Mouse (Mus musculus) layer of hippocampus, adult 18-20 months (tissue): ENCODE results near the gene Pygo1. TPM values are rescaled to one million over a fixed set of nuclear protein-coding genes. Genes with fewer than 3 reads are reported as not detected.

Experiments used
- DNase-seq, 2 experiments: peaks; one replicate each; pipeline ENCODE4 v3.0.0; 2022; ENCODE audit warnings: low spot score in 2 of 2
- total RNA-seq, 2 experiments: library from RNA; stranded (reverse); gene quantifications; 2 replicates each; pipeline ENCODE4 v1.2.3; 2021

Pygo1 gene
- total RNA-seq, 2 experiments from 2014 or later: 31.6 to 32.5 TPM

DNA sequence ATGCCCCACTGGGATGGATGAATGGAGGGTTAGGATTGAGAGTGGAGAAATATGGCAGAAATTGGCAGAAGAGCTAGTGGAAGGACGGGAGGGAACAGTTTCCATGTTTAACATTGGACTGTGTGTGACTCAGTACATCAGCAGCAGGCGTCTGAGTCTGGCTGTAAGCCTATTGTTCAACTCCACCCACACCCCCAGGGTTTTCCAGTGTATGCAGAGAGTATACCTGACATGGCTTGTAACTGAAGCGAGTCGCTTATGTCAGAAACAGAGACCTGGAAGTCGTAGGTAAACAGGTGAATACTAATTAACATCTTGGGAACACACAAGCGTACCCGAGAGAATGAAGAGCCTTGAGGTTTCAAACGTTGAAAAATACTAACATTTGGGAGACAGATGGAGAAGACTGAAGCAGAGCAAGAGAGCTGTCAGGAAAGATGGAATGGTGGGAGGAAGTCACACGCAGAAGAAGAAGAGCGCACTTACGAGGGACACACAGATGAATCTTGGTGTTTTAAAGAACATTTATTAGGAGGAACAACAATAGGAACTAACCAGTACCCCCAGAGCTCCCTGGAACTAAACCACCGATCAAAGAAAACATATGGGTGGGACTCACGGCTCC, 5.8 kb downstream of the Pygo1 start:
- DNase-seq: peak; percentile 80 to 92

GRCm38 (mm10) chr9:72935309-72935708, 9.9 kb downstream of the Pygo1 start:
- no peak for DNase-seq

DNA sequence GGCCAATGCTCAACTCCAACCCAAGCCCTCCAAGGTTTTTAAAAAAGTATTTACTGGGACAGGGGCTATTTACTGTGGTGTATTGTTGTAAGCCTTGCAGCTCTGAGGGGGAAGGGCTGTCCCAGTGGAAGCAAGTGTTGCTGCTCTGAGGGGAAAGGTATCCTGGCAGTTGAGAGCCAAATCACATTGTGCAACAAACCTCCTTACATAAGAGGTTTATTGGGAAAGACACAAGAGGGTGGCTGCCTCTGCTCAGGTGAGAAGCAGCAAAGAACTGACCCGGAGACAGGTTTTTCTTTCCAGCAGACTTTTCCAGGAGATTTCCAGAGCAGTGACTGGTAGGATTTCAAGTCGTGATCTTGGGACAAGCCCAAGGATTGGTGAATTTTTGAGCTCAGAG, 10.9 kb downstream of the Pygo1 start:
- no peak for DNase-seq

- no peak for DNase-seq
Observed at GRCm38 (mm10) chr9:72943424-72943823, 18.0 kb downstream of the Pygo1 start.

DNA sequence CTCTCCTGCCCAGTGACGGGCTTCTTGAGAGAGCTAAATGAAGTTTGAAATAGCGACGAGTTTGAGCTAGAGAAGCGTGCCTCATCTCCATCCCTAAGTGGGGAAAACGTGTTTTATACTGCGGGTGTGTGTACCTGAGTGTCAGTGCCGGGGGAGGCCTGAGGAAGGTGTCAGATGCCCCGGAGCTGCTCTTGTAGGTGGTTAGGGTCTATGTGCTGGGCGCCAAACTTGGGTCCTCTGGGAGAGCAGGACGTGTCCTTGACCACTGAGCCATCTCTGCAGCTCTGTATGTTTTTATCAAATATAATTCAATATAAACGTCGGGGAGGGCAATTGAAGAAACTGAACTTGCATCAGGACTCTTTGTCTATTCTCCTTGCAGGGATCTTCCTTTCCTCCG, 18.8 kb downstream of the Pygo1 start:
- DNase-seq: no peak

GRCm38 (mm10) chr9:72947010-72947409, 21.6 kb downstream of the Pygo1 start:
- no peak for DNase-seq

GRCm38 (mm10) chr9:72949572-72949971, 24.1 kb downstream of the Pygo1 start:
- no peak for DNase-seq

DNA sequence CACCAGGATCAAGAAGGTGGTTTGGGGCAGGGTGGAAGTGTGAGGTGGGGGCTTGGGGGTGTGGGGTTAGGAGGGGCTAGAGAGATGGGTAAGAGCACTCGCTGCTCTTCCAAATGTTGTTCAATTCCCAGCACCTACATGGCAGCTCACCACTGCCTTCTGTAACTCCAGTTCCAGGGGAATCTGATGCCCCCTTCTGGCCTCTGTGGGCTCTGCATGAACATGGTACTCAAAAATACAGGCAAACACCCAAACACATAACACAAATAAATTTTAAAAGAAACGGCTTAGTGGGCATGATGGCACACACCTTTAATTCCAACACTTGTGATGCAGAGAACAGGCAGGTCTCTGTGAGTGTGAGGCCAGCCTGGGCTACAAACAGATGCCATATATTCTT, 29.3 kb downstream of the Pygo1 start:
- no peak for DNase-seq

GRCm38 (mm10) chr9:72955546-72955945, 30.1 kb downstream of the Pygo1 start:
- peak in 1 of 2 experiments; percentile 76 for DNase-seq

DNA sequence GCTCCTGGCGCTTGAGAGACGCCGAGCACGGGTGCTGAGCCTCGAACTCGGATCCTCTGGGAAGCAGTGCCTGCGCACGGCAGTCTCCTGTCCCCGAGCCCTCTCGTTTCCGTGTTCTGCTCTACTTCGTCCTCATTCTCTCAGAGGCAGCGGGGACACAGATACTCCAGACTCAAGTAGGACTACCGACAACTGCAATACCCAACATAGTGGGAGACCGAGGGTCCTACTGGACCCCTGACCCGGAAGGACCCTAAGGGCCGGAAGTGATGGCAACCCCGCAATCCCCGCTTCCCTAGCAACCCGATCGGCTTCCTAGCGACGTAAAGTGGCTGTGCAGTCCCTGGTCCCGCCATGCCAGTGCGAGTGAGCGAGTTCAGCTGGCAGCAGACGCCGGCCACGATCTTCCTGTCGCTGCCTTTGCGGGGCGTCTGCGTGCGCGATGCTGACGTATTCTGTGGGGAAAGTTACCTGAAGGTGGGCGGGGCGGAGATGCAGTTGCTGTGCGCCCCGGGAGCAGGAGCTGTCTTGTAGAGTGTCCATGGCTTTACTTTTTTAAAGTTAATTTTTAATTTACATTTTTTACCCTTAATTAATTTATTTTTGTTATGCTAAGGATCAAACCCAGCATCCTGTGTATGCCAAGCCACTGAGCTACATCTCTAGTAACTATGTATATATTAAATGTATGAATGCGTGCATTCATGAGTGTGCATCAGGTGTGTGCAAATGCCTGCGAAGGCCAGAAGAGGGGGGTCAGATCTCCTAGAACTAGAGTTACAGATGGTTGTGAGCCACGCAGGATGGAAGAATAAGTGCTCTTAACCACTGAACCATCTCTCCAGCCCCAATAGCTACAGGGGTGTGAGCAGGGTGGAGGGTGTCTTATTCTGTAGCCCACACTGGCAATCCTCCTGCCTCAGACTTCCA, 33.3 kb downstream of the Pygo1 start, which contains the start of the genes Dyx1c1 and Gm44503:
TSS of gene Dyx1c1 (plus strand) at position 265 of the 930 bp plus-strand sequence.
TSS of gene Gm44503 (plus strand) at position 332 of the 930 bp plus-strand sequence.
- peak; percentile 35 to 75 for DNase-seq

DNA sequence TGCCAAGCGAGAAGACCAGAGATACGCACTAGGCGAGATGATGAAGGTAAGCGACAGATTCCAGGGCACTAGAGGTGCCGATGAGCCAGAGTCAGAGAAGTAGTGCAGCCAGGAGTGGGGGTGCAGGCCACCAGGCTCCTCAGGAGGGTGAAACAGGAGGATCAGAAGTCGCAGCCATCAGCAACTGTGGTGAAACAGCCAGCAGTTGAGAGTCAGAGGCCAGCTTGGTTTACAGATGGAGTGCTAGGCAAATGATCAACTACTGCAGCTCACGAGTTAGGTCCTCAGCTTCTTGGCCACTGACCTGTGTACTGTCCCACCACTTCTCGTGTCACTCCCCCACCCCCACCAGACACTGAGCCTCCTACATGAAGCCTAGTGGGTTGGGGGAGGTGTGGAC, 35.9 kb downstream of the Pygo1 start:
- no peak for DNase-seq

DNA sequence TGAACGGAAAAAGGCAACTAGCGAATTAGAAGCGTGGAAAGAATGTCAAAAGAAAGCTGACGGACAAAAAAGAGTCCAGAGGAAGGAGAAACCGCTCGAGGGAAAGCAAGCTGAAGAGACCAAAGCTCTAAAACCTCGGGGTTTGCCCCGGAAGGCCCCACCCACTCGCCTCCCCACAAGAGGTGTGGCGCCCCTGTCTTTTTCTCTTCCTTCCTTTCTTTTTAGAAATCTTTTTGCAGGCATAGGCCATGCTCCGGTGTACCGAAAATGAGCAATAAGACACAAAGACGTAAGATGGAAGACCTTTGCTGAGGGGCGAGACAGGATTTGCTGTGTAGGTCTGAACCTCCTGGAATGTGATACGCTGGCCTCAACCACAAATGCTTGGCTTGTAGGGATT, 36.5 kb downstream of the Pygo1 start:
- DNase-seq: no peak

- DNase-seq: peak; percentile 87 to 96
Observed at GRCm38 (mm10) chr9:72968349-72969061, 43.1 kb downstream of the Pygo1 start.

GRCm38 (mm10) chr9:72969874-72970273, 44.4 kb downstream of the Pygo1 start:
- no peak for DNase-seq

DNA sequence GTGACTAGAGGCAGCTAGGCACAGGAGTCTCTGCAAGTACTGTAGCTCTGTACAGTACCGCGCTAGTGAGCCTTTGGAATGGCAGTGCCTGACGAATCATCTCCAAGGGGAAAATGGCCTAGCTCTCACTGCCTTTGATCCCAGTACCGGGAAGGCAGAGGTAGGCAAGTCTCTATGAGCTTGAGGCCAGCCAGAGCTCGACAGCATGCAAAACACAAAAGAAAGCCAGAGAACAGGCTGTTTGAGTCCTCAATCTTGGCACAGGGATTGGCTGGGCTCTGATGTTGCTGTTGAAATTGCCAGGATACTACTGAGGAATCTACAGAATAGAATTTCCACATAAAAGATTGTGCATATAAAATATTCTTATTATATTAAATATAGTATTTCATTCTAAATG, 47.0 kb downstream of the Pygo1 start:
- DNase-seq: peak in 1 of 2 experiments; percentile 54

DNA sequence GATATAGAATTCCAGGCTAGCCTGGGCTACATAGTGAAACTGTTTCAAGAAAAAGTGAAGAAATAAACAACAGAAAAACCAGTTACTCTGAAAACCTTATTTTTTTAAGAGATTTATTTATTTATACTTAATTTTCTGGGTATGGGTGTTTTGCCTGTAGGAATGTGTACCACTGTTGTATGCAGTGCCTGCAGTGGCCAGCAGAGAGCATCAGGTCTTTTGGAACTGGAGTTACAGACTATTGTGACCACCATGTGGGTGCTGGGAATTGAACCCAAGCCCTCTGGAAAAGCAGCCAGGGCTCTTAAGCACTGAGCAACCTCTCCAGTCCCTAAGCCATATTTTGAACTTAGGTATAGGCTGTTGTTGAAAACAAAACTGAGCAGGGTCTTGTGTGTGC, 47.5 kb downstream of the Pygo1 start:
- no peak for DNase-seq

DNA sequence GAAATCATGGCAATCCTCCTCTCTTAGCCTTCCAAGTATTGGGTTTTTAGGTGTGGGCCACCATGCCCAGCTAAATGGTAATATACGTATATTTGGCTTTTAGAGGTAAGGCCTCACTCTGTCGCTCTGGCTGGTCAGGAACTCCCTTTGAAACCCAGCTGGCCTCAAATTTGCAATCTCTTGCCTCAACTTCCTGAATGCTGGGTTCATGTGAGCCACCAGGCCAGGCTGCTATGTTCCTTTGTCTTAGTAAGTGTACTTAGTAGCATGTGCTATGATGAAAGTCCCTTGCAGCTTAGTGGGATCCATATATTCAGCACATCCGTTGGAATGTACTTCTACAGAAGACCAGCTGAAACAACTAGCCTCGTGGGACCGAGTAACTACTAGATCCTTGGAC, 49.3 kb downstream of the Pygo1 start:
- DNase-seq: no peak

DNA sequence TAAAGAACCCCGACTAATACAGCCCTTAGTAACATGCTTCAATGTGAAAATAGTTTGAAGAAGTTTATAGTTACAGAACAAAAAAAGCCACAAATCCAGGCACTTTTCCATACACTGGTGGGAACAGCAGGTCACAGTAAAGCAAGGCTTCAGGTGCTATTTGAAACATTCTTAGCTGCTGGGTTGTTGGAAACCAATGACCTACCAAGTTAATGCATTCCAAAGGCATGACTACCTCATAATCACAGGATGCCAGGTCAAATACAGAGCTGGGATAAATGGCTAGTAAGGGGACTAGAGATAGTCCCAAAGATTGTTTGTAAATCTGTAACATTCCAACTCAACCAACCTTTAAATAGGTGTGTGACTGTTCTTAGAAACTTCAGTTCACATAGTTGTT, 49.8 kb downstream of the Pygo1 start:
- DNase-seq: no peak

GRCm38 (mm10) chr9:72983066-72983465, 57.6 kb downstream of the Pygo1 start:
- no peak for DNase-seq

DNA sequence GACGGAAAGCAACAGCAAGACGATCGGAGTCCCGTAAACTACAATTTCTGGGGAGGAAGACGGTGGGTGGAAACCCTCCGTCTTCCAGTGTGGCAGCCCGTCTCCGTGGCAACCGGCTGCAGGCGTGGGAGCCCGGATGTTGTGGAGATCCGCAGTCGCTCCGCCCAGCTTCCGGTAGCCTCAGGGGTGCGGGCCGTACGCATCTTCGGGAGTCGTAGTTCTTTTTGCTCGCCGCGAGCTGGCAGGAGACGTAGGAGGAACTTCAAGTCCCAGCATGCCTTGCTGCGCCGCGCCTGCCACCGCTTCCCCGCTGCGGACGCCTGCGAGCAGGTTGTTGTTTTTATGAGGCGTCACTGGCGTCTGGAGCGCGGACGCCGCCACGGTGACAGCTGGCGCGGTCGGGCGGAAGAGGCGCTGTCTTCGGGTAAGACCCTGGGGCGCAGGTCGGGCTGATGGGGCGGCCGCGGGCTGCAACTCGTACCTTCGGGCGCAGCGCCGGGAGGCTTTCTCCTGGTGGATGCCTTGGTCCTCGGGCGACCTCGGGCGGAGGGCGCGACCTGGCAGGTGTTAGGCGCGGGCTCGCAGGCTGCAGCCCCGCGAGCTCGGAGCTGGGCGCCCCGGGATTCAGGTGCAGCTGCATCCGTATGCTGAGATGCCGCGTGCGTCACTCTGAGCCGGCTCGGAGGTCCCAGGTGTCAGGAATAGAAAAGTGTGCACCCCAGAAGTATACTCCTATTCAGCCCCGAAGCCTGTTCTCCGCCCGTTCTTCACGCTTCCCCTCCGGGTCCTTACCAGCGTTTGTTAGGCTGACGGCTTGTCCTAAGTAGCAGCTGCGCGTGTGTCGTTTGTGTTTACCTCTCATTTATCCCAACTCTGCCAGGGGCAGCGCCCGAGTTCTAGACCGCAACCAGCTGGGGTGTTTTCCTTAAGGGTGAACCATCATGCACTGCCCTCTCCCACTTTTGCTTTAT, 60.1 kb downstream of the Pygo1 start, which contains the start of the genes Ccpg1os and Ccpg1:
TSS of gene Ccpg1os (minus strand) at position 133 of the 971 bp plus-strand sequence.
TSS of gene Ccpg1 (plus strand) at position 180 of the 971 bp plus-strand sequence.
- DNase-seq: peak; percentile 99
